In genomic region chr10:68672291-68672690, GRCm38 (mm10) we compare ENCODE assay signal across 14 mouse cellular contexts. TPM values are rescaled to one million over a fixed set of nuclear protein-coding genes. Genes with fewer than 3 reads are reported as not detected.
DNase-seq lines count a peak whose midpoint lies in the region; ATAC-seq and TF ChIP-seq lines count a peak whose summit lies in the region.
"Had no signal": no experiment of that assay in that cellular context is flagged by ENCODE, and none has a peak within 500 bp of the region (broad histone marks: within the 10 kb centered on the region; RNA-seq: fewer than 3 reads in every experiment).

No protein-coding gene starts in this region.

- no peaks in the 10 kb centered on the region for H3K9me3 ChIP-seq in forebrain, embryonic 13.5 days (replicated peaks)
- H3K9me3 ChIP-seq in forebrain, embryonic 10.5 days: no peaks in the 10 kb centered on the region
- no peaks in the 10 kb centered on the region for H3K9me3 ChIP-seq in lung, postnatal 0 days (ENCODE audit: low read length)
- H3K9me3 ChIP-seq in forebrain, embryonic 16.5 days (ENCODE audit: control insufficient read depth, low read length): no peaks in the 10 kb centered on the region

- 69% methylated on average over 12 of the region's 12 CpGs for WGBS in forebrain, embryonic 13.5 days
- WGBS in forebrain, embryonic 10.5 days: 83% methylated on average over 12 of the region's 12 CpGs
- 60% methylated on average over 12 of the region's 12 CpGs for WGBS in lung, postnatal 0 days
- 69% methylated on average over 12 of the region's 12 CpGs for whole genome bisulfite sequencing in forebrain, embryonic 16.5 days

- no peak overlapping the region for H3K9ac ChIP-seq in forebrain, embryonic 13.5 days
- H3K9ac ChIP-seq in lung, postnatal 0 days (replicated peaks; ENCODE audit: low read depth): no peak overlapping the region
- H3K9ac ChIP-seq in forebrain, embryonic 16.5 days (replicated peaks; ENCODE audit: low read depth, low read length): no peak overlapping the region

- no peak overlapping the region for H3K4me3 ChIP-seq in forebrain, embryonic 13.5 days
- no peak overlapping the region for H3K4me3 ChIP-seq in forebrain, embryonic 10.5 days
- no peak overlapping the region for H3K4me3 ChIP-seq in lung, postnatal 0 days (ENCODE audit: low read depth, low read length)
- H3K4me3 ChIP-seq in forebrain, embryonic 16.5 days (replicated peaks; ENCODE audit: low read length): no peak overlapping the region

- TF ChIP-seq POLR2A in brain, embryonic 14.5 days (IDR thresholded peaks at IDR 0.05; ENCODE audit: borderline replicate concordance, extremely low read depth, insufficient read depth, insufficient read length, poor library complexity, severe bottlenecking): no peak

- H3K4me1 ChIP-seq in forebrain, embryonic 13.5 days: peaks cover 7% of the 10 kb centered on the region; the same call in 1 of the 2 replicates
- H3K4me1 ChIP-seq in forebrain, embryonic 10.5 days: peaks cover 10% of the 10 kb centered on the region
- H3K4me1 ChIP-seq in lung, postnatal 0 days (ENCODE audit: insufficient read depth, low read depth, low read length): no peaks in the 10 kb centered on the region
- 0 out of 2 replicates have a peak, but pooled peaks cover 3% of the 10 kb centered on the region for H3K4me1 ChIP-seq in forebrain, embryonic 16.5 days (replicated peaks; ENCODE audit: control insufficient read depth, insufficient read depth, low read length)

- H3K27me3 ChIP-seq in forebrain, embryonic 13.5 days: no peaks in the 10 kb centered on the region
- H3K27me3 ChIP-seq in forebrain, embryonic 10.5 days (ENCODE audit: poor library complexity, severe bottlenecking): no peaks in the 10 kb centered on the region
- no peaks in the 10 kb centered on the region for H3K27me3 ChIP-seq in lung, postnatal 0 days (replicated peaks; ENCODE audit: insufficient read depth, low read length)
- H3K27me3 ChIP-seq in forebrain, embryonic 16.5 days (replicated peaks; ENCODE audit: control insufficient read depth, insufficient read depth, low read length): no peaks in the 10 kb centered on the region
- H3K27me3 ChIP-seq: CH12.LX had no signal

- peak overlapping the region; percentile 27; the same call in 1 of the 2 replicates for H3K27ac ChIP-seq in forebrain, embryonic 13.5 days
- H3K27ac ChIP-seq in forebrain, embryonic 10.5 days: no peak overlapping the region
- H3K27ac ChIP-seq in lung, postnatal 0 days (ENCODE audit: low read length): no peak overlapping the region
- H3K27ac ChIP-seq in forebrain, embryonic 16.5 days (ENCODE audit: low read length): 0 out of 2 replicates have a peak overlapping the region, but pooled peaks have one; percentile 29

- H3K4me2 ChIP-seq in forebrain, embryonic 13.5 days: no peak overlapping the region
- no peak overlapping the region for H3K4me2 ChIP-seq in lung, postnatal 0 days (replicated peaks; ENCODE audit: low read depth, low read length)
- H3K4me2 ChIP-seq in forebrain, embryonic 16.5 days (ENCODE audit: low read length): no peak overlapping the region
- H3K4me2 ChIP-seq: midbrain, embryonic 11.5 days had no signal

- no peaks in the 10 kb centered on the region for H3K36me3 ChIP-seq in forebrain, embryonic 13.5 days (ENCODE audit: poor library complexity, severe bottlenecking)
- H3K36me3 ChIP-seq in forebrain, embryonic 10.5 days (replicated peaks): no peaks in the 10 kb centered on the region
- H3K36me3 ChIP-seq in lung, postnatal 0 days (ENCODE audit: insufficient read depth, low read length): no peaks in the 10 kb centered on the region
- H3K36me3 ChIP-seq in forebrain, embryonic 16.5 days (ENCODE audit: control insufficient read depth, insufficient read depth): no peaks in the 10 kb centered on the region

- no peak for ATAC-seq in forebrain, embryonic 13.5 days
- peak; percentile 41 for ATAC-seq in lung, postnatal 0 days
- ATAC-seq in forebrain, embryonic 16.5 days: no peak

- TF ChIP-seq CTCF in lung, postnatal 0 days (IDR thresholded peaks at IDR 0.05): no peak
- no peak for TF ChIP-seq CTCF in brain, embryonic 14.5 days (IDR thresholded peaks at IDR 0.05; ENCODE audit: borderline replicate concordance, extremely low read depth, insufficient read depth, insufficient read length)

- DNase-seq in forebrain, embryonic 10.5 days (ENCODE audit: extremely low spot score, low spot score): no peak
- DNase-seq in lung, postnatal 0 days (ENCODE audit: low spot score): peak; percentile 63
- DNase-seq in lung, postnatal 36 days: no peak
- peak; percentile 35 for DNase-seq in brain, embryonic 14.5 days (ENCODE audit: low read depth)
- DNase-seq in spleen, adult 18-20 months: no peak
- DNase-seq in thymus, adult 18-20 months: no peak
- DNase-seq: adrenal gland, adult 2 months; cerebellum, adult 18-20 months; kidney, adult 2 months; kidney, postnatal 25 days had no signal

- no peak for TF ChIP-seq EP300 in lung, postnatal 0 days (IDR thresholded peaks at IDR 0.05)

RNA-seq across cellular contexts. Expression of gene Tmem26, which starts 51.2 kb away (rescaled TPM):
- 1.2 and 1.5 TPM in 2 replicates for polyA plus RNA-seq in forebrain, embryonic 13.5 days (2015; fragmentation: Nextera tagmentation; extraction: Ambion mirVana)
- polyA plus RNA-seq in forebrain, embryonic 10.5 days (2016; fragmentation: Nextera tagmentation; extraction: Ambion mirVana): 3.2 and 3.5 TPM in 2 replicates
- 3.0 and 3.4 TPM in 2 replicates for polyA plus RNA-seq in lung, postnatal 0 days (2015; fragmentation: Nextera tagmentation; extraction: Ambion mirVana)
- polyA plus RNA-seq in brain, embryonic 14.5 days (2012; rRNA removed): 3.9 and 5.4 TPM in 2 replicates
- polyA plus RNA-seq in forebrain, embryonic 16.5 days (2015; fragmentation: Nextera tagmentation; extraction: Ambion mirVana): 1.8 and 3.3 TPM in 2 replicates

Comparison
In these comparisons a context has a peak if more than half of its experiments do, and no peak if none do; other contexts are left out.
1. H3K27ac ChIP-seq: peak in forebrain, embryonic 13.5 days (single experiment) and forebrain, embryonic 16.5 days (single experiment); none in forebrain, embryonic 10.5 days (single experiment) and lung, postnatal 0 days (single experiment).
2. DNase-seq: peak in lung, postnatal 0 days (single experiment) and brain, embryonic 14.5 days (single experiment); none in forebrain, embryonic 10.5 days (single experiment), lung, postnatal 36 days (single experiment), spleen, adult 18-20 months (0 of 2) and thymus, adult 18-20 months (0 of 2).